8 mouse cellular contexts compared by ENCODE assay signal in genomic region chr4:149136982-149137770, GRCm38 (mm10). TPM values are rescaled to one million over a fixed set of nuclear protein-coding genes. Genes with fewer than 3 reads are reported as not detected.
DNase-seq lines count a peak whose midpoint lies in the region; ATAC-seq lines count a peak whose summit lies in the region.

Gene Cenps, minus strand, starts transcription at chr4:149137629.

- peak within 1 kb of the TSS; percentile 85 for H3K27ac ChIP-seq in hindbrain, embryonic 12.5 days

- no peaks in the 10 kb centered on the region for H3K9me3 ChIP-seq in hindbrain, embryonic 12.5 days (replicated peaks)

- WGBS in hindbrain, embryonic 12.5 days: 1% methylated on average over 68 of the region's 68 CpGs

- ATAC-seq in hindbrain, embryonic 12.5 days (ENCODE audit: low FRiP score): peak; percentile 90

- peak within 1 kb of the TSS; percentile 62 for H3K4me3 ChIP-seq in hindbrain, embryonic 12.5 days

- H3K9ac ChIP-seq in hindbrain, embryonic 12.5 days: peak within 1 kb of the TSS; percentile 70

- H3K4me1 ChIP-seq in hindbrain, embryonic 12.5 days: peaks cover 9% of the 10 kb centered on the region

- peaks cover 1% of the 10 kb centered on the region; the same call in 1 of the 2 replicates for H3K36me3 ChIP-seq in hindbrain, embryonic 12.5 days

- H3K27me3 ChIP-seq in hindbrain, embryonic 12.5 days: no peaks in the 10 kb centered on the region

- peak within 1 kb of the TSS; percentile 61 for H3K4me2 ChIP-seq in hindbrain, embryonic 12.5 days (replicated peaks)

- DNase-seq in MN1 (ENCODE audit: low spot score): peak; percentile 91
- peak; percentile 91 for DNase-seq in cerebellum, adult 9-10 months
- peak; percentile 73 to 90 for DNase-seq in frontal cortex, adult 2 months (ENCODE audit: extremely low spot score in 1 of 2, low spot score in 1 of 2)
- DNase-seq in layer of hippocampus, postnatal 14 days (ENCODE audit: low spot score in 2 of 2): peak; percentile 88 to 90
- peak; percentile 91 for DNase-seq in lung, postnatal 14 days
- peak; percentile 74 for DNase-seq in retina, adult 2 months (ENCODE audit: low read depth, low spot score)
- DNase-seq in thymus, postnatal 36 days: peak; percentile 87 to 89

RNA-seq across cellular contexts. Expression of gene Cenps, which starts in this region (rescaled TPM):
- 6.7 TPM in 2 replicates for polyA plus RNA-seq in frontal cortex, adult 2 months (2012; rRNA removed)
- 32.4 and 32.9 TPM in 2 replicates for polyA plus RNA-seq in hindbrain, embryonic 12.5 days (2016; fragmentation: Nextera tagmentation; extraction: Ambion mirVana)
- total RNA-seq in layer of hippocampus, postnatal 14 days (2021): 10 to 100 TPM; 18.4 to 20.3 TPM

Comparison
In these comparisons a context has a peak if more than half of its experiments do, and no peak if none do; other contexts are left out.
1. Peak in every context shown above with its lines: DNase-seq, ATAC-seq, H3K4me3 ChIP-seq and H3K27ac ChIP-seq.